Mouse (Mus musculus) granulocyte monocyte progenitor cell, adult 5-6 weeks (primary cell): Measurements from ENCODE around the gene Mrps34. TPM values are rescaled to one million over a fixed set of nuclear protein-coding genes. Genes with fewer than 3 reads are reported as not detected.
"Not testable (repeated sequence)": the region's sequence is repeated elsewhere in the genome, so short reads cannot be mapped to it uniquely, and the experiment has no call there.

Experiments used
- ATAC-seq: replicated peaks from 2 replicates; pipeline ENCODE4 v1.8.0; 2016; ENCODE audit warnings: mild to moderate bottlenecking, moderate TSS enrichment, inconsistent platforms; ENCODE audit not compliant: poor library complexity, severe bottlenecking
- total RNA-seq, 2 experiments: library from RNA; stranded (forward) in 1 of 2; stranded (reverse) in 1 of 2; fragments of 200-712, 200-1000 nt in 1 of 2; fragments of >200 nt in 1 of 2; fragmentation: Nextera tagmentation in 1 of 2; gene quantifications; 2 replicates each; pipeline ENCODE4 v1.2.3; 2014 to 2017

The Mrps34 gene
- total RNA-seq, 2 experiments from 2014 or later: 36.7 to 62.0 TPM

DNA sequence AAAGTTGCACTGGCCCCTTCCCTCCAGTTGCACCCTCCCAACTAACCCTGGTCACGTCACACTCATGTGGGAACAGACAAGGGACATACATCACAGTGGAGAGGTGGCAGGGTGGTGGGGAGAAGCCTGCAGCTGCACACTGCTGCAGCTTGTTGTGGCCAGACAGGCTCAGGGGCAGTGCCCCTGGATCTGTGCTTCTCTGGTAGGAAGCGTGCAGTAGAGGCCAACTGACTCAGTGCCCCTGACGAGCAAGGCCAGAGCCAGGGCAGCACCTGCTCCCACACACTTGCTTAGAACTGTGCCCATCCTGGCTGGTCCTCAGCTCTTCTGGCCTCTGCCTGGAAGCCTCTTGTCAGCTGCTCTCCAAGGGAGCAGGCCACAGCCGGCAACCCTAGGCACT, 2.7 kb downstream of the Mrps34 start:
- ATAC-seq: no peak

DNA sequence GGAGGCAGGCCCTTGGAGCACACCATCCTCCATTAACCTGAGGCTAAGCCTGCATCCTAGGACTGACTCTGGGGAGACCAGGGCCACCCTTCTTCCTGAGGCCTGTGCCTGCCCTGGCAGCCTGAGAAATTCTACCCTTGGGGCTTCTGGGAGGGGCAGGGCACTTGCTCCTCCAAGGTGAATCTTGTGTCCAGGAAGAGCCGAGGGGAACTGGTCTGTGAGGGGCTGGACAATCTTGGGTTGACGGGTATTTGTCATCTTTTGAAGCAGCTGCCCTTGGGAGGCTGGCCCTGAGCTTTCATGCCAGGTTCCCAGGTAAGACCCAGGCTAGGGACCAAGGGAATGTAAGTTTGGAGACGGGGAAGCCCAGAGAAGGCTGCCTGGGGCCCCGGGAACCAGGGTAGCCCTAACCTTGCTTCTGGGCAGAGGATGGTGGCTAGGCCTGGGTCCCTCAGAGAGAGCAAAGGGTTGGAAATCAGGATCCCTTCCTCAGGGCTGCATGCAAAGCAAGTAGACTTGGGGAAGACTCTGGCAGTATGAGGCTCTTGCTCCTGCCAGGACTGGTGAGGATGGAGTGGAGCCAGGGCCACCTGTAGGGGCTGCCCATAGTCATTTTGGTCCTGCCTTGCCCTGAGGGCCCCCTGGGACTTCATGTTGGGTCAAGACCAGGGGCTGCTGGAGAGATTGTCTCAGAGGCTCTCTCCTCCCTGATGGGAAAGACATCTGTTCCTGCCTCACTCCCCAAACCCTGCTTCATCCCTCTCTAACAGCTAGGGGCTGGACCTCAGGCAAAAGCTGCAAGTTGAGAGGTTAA, 3.3 kb downstream of the Mrps34 start:
- no peak for ATAC-seq

DNA sequence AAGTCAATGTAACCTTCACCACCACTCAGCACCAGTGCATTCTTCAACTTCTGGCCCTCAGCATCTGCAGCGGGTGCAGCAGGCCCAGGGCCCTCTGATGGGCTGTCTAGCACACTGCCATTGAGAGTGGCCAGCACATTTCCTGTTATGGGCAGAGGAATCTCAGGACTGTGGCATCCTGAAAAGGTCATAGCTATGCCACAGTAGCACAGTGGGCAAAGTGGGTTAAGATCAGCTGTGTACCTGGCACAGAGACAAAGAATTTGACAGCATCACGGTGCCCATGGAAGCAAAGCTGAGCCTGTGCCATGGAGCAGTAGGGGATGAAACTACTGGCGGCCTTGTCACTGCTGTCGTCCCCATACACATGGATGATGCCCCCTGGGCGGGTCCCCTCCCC, 4.2 kb downstream of the Mrps34 start:
- ATAC-seq: no peak

DNA sequence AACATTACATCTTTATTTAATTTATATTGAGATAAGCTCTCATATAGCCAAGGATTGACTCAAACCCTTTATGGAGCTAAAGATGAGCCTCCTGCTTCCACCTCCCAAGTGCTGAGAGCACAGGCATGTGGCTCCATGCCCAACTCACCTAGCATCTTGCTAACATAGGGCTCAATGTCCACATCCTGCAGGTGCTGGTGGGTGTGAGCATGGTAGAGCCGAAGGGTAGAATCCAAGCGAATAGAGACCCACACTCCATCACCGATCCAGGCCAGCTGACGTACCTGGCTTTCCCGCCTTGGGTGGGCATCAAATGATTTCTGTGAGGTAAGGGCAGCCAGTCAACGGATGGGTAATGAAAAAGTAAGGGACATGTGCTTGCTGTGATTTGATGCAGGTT, 5.1 kb downstream of the Mrps34 start:
- ATAC-seq: no peak

DNA sequence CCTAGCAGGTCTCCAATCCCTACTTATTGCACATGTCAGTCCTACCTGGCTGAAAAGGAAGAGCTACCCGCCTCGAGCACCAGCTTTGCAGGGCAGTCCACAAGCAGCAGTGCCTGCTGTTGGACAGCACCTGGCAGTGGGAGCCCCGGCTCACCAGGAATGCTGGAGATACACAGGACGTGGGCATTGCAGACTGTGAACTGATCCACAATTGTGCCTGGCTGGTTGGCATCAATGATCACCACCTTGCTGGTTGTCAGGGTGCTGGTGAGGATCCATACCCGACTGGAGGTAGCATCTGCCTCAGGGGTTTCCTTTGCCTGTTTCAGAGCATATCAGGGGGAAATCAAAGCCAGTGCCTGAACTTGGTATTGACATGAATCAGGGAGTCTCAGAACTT, 7.2 kb downstream of the Mrps34 start:
- ATAC-seq: no peak

DNA sequence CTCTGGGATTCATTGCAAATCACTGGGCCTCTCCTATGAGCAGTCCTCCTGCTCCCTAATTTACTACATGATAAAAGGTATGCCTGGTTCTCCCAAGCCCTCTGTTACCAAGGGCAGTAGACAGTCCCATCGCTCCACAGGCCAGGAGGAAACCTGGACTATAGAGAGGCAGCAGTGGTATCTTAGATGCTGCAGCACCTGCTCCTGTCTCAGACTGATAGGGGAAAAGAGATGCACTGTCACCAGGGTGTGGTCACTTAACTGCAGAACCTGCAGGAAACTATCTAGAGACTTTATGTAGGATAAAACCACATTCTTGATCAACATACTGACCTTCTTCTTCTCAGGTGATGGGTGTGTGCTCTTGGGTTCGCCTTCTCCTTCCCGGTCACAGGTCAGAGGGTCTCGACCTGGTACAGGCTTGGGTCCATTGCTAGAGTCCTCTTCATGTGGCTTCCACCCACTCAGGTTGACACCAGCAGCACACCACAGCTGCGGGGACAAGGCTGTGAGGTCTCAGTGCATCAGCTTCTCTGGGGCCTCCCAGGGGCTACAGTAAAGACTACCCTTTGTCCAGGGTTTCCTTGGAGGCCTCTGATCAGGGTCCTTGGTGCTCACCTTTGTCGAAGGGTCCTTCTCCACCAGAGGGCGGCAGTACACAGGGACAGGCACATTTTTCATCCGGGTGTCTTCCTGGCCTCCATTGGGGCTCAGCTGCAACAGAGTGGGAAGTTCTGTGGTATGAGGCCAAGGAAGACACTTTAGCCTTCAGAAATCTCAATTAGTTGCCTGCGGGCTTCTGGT, 8.0 kb downstream of the Mrps34 start:
- peak; percentile 43 for ATAC-seq

DNA sequence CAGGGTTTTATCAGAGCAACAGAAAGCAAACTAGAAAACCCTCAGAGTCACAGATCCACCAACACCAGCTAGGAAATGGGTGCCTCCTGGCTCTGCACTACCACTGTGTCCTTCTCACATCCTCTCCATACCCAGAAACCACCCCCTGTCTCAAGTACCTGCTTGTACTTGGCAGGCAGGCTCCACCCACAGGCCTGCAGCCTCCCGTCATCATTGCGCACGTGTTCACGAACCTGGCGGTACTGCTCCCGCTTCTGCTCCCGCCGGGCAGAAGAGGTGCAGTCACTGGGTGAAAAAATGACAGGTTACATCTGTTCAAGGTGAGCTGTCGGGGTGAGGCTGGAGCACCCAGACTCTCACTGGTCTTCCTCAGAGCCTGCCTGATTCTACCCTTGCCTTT, 8.9 kb downstream of the Mrps34 start:
- no peak for ATAC-seq

DNA sequence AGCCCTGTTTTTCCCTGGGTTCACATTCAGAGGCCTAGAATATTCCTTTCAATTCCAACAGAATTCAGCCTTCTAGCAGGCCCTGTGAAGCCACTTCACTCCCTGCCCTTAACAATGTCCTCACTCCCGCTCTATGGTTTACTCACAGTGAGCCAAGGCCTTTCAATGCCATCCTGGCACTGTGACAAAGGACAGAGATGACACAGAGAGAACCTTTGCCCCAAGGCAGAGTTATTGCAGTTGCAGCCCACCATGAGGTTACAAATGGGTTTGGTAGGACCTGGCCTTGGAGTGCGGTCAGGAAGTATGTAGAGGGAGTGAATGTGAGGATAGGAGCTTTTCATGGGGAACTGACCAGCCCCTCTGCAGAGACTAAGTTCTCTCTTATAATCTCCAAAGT, 12.7 kb downstream of the Mrps34 start:
- ATAC-seq: no peak

DNA sequence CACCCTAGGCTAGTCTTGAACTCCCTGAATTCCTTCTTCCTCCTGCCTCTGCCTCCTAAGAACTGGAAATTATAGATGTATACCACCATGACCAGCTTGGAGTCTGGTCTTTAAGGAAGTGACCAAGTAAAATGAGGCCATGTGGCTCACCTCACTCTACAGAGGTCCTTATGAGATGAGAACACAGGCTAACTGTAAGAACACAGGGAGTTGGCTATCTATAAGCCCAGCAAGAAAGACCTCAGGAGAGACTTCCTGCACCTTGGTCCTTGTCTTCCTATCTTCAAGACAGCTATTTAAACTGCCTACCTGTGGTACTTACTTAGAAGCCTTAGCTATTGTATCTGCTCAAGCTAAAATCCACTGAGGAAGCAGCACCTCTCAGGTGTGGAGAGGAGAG, 19.1 kb downstream of the Mrps34 start:
- no peak for ATAC-seq

DNA sequence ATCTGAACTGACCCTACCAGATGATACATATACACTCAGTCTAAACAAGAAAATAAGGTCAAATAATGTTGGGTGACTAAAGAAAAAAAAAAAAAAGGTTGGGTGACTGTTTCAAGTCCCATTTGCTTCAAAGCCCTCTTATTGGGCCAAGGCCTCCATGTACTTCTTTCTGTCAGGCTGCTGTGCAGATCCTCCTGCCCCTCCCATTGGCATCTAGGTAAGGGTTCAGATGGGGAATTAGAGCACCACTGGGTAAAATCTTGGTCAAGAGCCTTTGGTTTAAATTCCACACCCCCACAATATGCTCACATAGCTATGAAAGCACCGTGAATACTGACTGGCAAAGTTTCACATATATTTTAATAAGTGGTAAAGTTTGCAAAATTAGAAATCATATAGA, 28.3 kb downstream of the Mrps34 start:
- ATAC-seq: no peak

DNA sequence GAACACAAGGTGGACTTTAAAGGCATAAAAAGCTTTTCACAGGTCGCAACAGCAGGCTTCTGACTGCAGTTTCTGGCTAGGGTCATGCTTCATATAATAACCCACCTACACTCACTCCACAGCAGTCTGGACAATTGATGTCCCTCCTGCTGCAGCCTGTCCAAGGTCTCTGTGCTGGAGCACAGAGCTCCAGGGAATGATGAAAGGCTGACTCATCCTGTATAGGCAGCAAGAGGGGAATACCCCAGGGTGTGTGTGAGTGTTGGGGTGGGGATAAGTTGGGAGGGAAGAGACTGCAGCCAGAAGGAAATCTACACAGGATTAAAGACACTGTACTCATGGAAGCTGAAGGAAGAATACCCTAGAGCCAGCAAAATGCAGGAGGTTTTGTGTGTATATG, 34.6 kb downstream of the Mrps34 start:
- no peak for ATAC-seq

DNA sequence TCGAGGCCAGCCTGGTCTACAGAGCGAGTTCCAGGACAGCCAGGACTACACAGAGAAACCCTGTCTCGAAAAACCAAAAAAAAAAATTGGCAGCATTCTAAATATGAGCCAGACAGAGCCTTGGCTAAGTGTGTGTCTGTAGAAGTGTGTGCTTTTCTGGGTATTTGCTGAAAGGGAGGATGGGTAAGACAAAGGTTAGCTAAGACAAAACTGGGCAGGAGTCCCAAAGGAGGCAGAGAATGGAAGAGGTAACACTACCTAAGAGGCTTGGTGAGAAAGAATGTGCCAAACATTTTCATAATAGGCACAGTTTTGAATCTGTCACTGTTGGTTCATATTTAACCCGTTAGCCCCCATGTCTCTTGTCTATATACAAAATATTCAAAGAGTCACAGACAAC, 37.5 kb downstream of the Mrps34 start:
- ATAC-seq: no peak

DNA sequence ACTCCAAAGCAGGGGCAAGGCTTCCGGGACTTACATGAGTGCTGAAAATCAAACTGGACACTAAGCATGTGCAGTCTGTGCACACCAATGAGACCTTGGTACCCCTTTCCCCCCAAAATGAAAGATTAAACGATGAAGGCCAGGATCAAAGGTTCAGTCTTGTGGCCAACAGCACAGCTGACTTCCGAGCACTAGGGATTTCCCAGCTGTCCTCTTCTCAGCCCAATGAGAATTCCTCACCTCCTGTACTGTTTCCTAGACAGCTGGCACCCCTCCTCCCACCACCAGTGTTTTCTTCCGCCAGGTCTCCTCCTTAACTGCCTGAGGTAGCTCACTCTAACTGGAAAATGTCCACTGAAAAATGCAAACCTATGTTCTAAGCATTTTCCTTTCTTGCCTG, 38.2 kb downstream of the Mrps34 start:
- no peak for ATAC-seq

DNA sequence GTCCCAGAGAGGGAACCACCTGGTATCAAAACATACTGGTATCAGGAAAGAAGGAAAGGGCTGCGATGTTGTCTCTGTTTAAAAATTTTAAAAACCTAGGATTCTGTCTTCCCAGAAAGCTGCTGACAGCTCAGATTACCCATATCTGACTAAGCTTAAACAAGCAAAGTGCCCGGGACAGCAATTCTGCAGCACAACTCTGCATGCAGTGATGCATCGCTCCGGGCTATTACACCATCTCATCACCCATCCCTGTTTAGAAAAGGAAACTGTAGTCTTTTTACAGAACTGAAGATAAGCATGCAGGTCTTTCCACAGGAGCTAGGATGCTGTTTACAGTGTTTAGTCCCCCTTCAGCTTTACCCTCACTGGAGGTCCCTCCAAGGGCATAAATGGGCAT, 40.0 kb downstream of the Mrps34 start:
- ATAC-seq: no peak

DNA sequence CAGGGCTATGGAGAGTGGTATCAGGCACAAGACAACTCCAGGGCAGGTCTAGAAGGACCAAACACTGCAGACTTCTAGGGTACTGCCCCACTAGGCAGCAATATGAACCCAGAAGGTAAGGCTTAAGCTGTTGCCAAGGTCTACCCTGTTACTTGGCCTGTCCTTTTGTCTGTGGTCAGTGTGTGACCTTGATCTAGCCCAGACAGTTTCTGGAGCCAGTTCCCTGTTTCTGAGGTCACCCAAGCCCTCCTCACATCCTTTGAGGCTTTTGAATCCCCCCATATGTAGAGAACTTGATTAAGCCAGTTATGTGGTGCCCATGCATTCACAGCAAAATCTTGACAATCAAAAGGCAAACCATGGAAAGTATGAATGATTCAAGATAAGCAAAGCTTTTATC, 40.8 kb downstream of the Mrps34 start:
- ATAC-seq: peak; percentile 15

DNA sequence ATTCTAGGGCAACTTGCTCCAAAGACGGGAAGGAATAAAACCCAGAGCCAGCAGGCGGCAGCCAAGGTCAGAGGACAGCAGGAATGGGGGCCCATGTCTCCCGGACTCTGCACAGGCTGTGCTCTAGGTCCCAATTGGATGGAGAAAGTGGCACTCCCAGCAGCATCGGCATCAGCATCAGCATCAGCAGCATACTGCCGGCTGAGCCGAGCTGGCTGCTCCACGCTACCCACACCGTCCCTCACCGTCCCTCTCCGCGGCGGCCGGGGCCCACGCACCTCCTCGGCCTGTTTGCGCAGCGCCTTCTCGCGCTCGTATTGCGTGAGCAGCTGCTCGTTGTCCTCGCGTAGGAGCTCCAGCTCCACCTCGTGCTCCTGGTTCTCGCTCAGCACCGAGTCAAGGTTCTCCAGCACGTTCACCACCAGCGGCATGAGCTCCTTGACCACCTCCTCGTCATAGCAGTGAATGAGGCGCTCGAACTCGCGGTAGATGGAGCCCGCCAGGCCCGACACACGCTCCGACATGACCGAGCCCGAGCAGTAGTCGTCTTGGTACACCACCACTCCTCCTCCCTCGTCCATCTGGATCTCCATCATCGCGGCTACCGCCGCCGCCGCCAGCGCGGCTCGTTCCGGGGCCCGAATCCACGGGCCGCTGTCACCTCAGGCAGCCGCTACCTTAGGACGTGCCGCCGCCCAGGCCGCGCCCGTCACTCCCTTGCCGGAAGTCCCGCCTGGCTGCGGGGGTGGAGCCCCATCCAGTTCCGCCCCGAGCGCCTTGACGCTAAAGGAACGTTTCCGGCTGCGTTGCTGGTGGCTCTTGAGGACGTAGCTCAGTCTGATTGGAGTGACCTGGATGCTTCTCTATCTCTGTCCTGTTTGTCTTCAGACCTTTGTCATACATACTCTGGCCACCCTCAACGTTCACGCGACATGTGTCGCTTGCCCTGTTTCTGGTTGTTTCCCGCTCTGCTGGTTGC, 41.6 kb downstream of the Mrps34 start, which contains the start of gene Mapk8ip3:
Gene Mapk8ip3 (minus strand): TSS at position 719 of the 979 bp plus-strand sequence.
- ATAC-seq: peak; percentile 92

DNA sequence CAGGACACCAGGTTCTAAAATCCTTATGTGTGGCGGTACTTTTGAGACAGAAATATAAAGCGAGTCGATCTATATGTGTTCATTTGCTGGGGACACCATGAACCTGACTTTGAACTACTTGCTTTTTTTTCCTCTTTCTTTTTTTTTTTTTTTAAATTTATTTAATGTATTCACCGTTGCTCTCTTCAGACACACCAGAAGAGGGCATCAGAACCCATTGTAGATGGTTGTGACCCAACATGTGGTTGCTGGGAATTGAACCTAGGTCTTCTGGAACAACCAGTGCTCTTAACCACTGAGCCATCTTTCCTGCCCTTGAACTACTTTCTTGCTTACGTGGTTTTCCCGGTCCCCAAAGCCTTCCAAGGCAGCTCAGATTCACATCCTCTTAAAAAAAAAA, 42.4 kb downstream of the Mrps34 start:
- no peak for ATAC-seq

DNA sequence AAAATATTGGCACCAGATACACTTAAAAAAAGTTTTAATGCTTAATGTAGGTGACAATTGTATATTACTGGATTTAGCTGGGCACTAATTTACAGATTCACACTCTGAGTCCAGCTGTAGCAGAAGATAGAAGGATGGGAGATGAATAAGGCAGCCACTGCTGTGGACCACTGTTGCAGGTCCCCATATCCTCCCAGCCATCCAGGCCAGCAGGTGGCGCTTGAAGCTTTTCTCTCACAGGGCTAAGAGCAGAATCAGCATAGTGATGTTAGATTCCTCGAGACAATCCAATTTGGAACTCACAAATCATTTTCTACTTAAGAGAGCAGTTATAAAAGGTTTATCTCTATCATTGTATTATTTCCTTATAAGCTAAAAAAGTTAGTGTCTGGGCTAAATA, 47.5 kb downstream of the Mrps34 start:
- peak; percentile 65; the same call in 1 of the 2 replicates for ATAC-seq

DNA sequence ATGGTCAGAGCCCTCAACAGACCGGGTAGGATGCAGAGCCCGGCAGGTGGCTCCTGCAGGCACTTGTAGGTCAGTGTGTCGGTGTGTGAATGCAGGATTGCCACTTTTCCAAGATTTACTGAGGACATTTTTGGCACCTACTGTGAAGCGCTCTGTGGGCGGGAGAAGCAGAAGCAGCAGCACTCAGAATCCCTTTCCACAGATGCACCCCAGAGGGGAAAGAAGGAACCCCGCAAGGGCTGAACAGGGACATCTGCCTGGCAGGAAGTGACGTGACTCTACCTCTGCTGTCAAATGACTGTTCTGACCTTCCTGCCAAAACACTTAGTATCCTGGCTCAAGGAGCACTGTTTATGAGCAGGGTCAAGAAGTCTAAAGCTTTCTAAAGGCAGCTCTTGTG, 48.1 kb downstream of the Mrps34 start:
- no peak for ATAC-seq

DNA sequence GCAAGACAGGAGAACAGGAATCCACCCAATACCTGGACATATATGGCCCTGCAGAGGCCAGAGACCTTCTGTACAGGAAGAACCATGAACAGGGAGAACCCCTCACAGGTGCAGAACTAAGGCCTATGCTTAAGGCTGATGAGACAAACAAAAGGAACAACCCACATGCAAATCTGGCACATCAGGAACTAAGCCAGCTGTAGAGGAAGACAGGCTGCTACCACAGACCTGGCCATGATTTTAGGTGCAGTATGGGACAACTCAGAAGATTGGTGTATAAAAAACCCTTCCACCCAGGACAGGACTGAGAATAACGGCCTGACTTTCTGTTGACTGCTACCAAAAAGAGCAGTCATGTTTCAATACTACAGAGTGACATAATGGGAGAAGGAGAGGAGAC, 48.7 kb downstream of the Mrps34 start:
- ATAC-seq: not testable (repeated sequence)
